In the genomic region with DNA sequence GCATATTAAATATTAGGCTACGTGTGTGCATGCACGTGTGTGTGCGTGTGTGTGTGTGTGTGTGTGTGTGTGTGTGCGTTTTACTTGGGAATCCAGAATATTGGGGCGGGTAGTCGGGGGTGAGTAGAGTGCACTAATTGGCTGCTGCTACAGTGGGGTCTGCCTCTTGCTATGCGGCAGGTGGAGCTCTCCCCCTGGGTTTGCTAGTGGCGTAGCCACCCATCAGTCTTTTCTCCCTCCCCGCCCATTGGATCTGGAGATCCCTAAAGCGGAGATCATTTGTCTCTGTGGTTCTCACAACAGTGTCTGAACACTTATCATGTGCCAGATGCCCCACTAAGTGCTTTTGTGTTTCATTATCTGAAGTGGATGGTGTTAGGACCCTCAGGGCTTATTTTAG, we compare ENCODE assay signal across 18 mouse cellular contexts.
"Had no signal": no experiment of that assay in that cellular context is flagged by ENCODE, and none has a peak within 500 bp of the region (broad histone marks: within the 10 kb centered on the region; RNA-seq: fewer than 3 reads in every experiment).

No protein-coding gene starts in this region.

- H3K4me3 ChIP-seq: liver, embryonic 15.5 days; lung, embryonic 15.5 days; megakaryocyte, embryonic 14.5 days; midbrain, embryonic 12.5 days; neural tube, embryonic 12.5 days had no signal

- H3K27me3 ChIP-seq: liver, embryonic 15.5 days; lung, embryonic 15.5 days; neural tube, embryonic 12.5 days had no signal

- H3K4me2 ChIP-seq: liver, embryonic 15.5 days; lung, embryonic 15.5 days; midbrain, embryonic 12.5 days; neural tube, embryonic 12.5 days had no signal

- H3K27ac ChIP-seq: liver, embryonic 15.5 days; lung, embryonic 15.5 days; macrophage; midbrain, embryonic 12.5 days; neural tube, embryonic 12.5 days had no signal

- DNase-seq: liver, postnatal 0 days; lung, adult 2 months; lung, postnatal 14 days; lung, postnatal 36 days; midbrain, embryonic 14.5 days; right cerebral cortex, postnatal 25 days; right cerebral cortex, postnatal 4 days; spleen, adult 18-20 months; thymus, adult 18-20 months; thymus, postnatal 14 days; thymus, postnatal 36 days had no signal

- H3K9me3 ChIP-seq: liver, embryonic 15.5 days; lung, embryonic 15.5 days; midbrain, embryonic 12.5 days; neural tube, embryonic 12.5 days had no signal

- H3K9ac ChIP-seq: liver, embryonic 15.5 days; liver, postnatal 0 days; lung, embryonic 15.5 days; midbrain, embryonic 12.5 days; neural tube, embryonic 12.5 days had no signal

- ATAC-seq: liver, postnatal 0 days; lung, postnatal 0 days had no signal

- H3K4me1 ChIP-seq: liver, embryonic 15.5 days; lung, embryonic 15.5 days; midbrain, embryonic 12.5 days; neural tube, embryonic 12.5 days had no signal

- H3K36me3 ChIP-seq: liver, embryonic 15.5 days; lung, embryonic 15.5 days; midbrain, embryonic 12.5 days; neural tube, embryonic 12.5 days had no signal
